Mouse (Mus musculus): Measurements from ENCODE around the gene Bod1l. TPM values are rescaled to one million over a fixed set of nuclear protein-coding genes. Genes with fewer than 3 reads are reported as not detected.

Gene Bod1l
- polyA plus RNA-seq, 1 experiment from 2014 or later = 30.8 TPM

GRCm38 (mm10) chr5:41762947-41763730, 81.0 kb downstream of the Bod1l start:
- Histone ChIP-seq H3K27me3 (peaks cover 94% of the 10 kb centered on the region), H3K36me3 (no peaks in the 10 kb centered on the region), H3K4me2 (peak overlapping the region; percentile 56), H3K4me3 (peak overlapping the region; percentile 35), H3K4me1 (replicated peaks) (peaks cover 43% of the 10 kb centered on the region), H3K9ac (peak overlapping the region; percentile 5; the same call in 1 of the 2 replicates), H3K9me3 (no peaks in the 10 kb centered on the region), H3K27ac (no peak overlapping the region)
- WGBS = under 1% methylated on average over 39 of the region's 41 CpGs
- ATAC-seq (ENCODE audit: low FRiP score) = peak; percentile 30; the same call in 1 of the 2 replicates

DNA sequence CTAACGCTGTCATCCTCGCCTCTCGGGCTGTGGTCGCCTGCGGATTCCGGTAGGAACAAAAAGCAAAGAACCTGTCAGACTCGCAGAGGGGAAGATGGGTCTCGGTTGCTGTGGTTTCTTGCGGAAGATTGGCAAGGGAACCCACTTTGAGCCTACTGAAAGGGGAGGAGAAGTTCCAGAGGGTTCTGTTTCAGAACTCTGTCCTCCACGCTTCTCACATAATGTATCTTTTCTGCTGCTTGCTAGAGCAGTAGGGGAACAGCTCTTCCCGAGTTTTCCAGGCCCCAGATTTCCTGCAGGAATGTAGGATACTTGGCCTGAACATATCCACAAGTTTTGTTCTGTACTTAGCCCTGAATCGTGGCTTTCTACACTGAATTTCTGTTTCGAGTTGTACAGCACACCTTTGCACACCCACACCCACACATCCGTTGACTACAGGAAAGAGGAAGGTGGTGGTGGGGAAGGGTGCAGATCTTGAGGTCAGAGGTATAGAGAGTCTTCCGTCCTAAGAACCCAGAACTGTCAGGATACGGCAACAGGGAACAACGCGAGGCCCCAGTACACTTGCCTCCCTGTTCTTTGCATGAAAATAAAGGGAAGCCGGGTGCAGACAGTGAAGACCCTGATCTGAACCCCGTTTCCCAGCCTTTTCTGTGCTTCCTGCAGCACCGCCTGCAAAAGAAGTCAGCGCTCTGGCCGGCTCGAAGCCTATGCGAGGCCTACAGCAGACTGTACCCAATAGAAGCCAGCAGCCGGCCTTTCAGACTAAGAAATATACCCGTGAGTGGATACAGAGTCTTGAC, 81.8 kb downstream of the Bod1l start:
- no peak overlapping the region for H3K9ac ChIP-seq
- no peak overlapping the region for H3K27ac ChIP-seq
- H3K9me3 ChIP-seq = no peaks in the 10 kb centered on the region
- peak overlapping the region; percentile 21; the same call in 1 of the 2 replicates for H3K4me2 ChIP-seq
- peak overlapping the region; percentile 35 for H3K4me3 ChIP-seq
- peaks cover 95% of the 10 kb centered on the region for H3K27me3 ChIP-seq
- H3K36me3 ChIP-seq = no peaks in the 10 kb centered on the region
- 2% methylated on average over 27 of the region's 27 CpGs for WGBS
- no peak for ATAC-seq (ENCODE audit: low FRiP score)
- H3K4me1 ChIP-seq (replicated peaks) = peaks cover 37% of the 10 kb centered on the region

GRCm38 (mm10) chr5:41761509-41762140, 82.5 kb downstream of the Bod1l start:
- Histone ChIP-seq H3K27ac (no peak overlapping the region), H3K9me3 (no peaks in the 10 kb centered on the region), H3K36me3 (no peaks in the 10 kb centered on the region), H3K9ac (no peak overlapping the region), H3K4me2 (peak overlapping the region; percentile 21; the same call in 1 of the 2 replicates), H3K4me1 (replicated peaks) (peaks cover 30% of the 10 kb centered on the region), H3K4me3 (peak overlapping the region; percentile 12), H3K27me3 (peaks cover 95% of the 10 kb centered on the region)
- ATAC-seq (ENCODE audit: low FRiP score) = peak; percentile 33; the same call in 1 of the 2 replicates
- under 1% methylated on average over 56 of the region's 56 CpGs for WGBS

GRCm38 (mm10) chr5:41760831-41761508, 83.1 kb downstream of the Bod1l start:
- 0 out of 2 replicates have a peak, but pooled peaks have one; percentile 3 for ATAC-seq (ENCODE audit: low FRiP score)
- Histone ChIP-seq H3K9me3 (no peaks in the 10 kb centered on the region), H3K4me3 (0 out of 2 replicates have a peak overlapping the region, but pooled peaks have one; percentile 12), H3K27me3 (peaks cover 95% of the 10 kb centered on the region), H3K4me1 (replicated peaks) (peaks cover 27% of the 10 kb centered on the region), H3K36me3 (no peaks in the 10 kb centered on the region), H3K27ac (no peak overlapping the region), H3K9ac (no peak overlapping the region), H3K4me2 (no peak overlapping the region)
- WGBS = 4% methylated on average over 22 of the region's 22 CpGs

GRCm38 (mm10) chr5:41760071-41760470, 84.0 kb downstream of the Bod1l start:
- Histone ChIP-seq H3K27ac (no peak overlapping the region), H3K27me3 (peaks cover 96% of the 10 kb centered on the region), H3K4me1 (replicated peaks) (peaks cover 27% of the 10 kb centered on the region), H3K4me3 (no peak overlapping the region), H3K9ac (no peak overlapping the region), H3K4me2 (no peak overlapping the region), H3K36me3 (no peaks in the 10 kb centered on the region), H3K9me3 (no peaks in the 10 kb centered on the region)
- ATAC-seq (ENCODE audit: low FRiP score) = no peak
- 4% methylated on average over 8 of the region's 8 CpGs for WGBS

- H3K4me3 ChIP-seq = no peak overlapping the region
- H3K4me2 ChIP-seq = no peak overlapping the region
- peaks cover 21% of the 10 kb centered on the region for H3K4me1 ChIP-seq (replicated peaks)
- H3K9me3 ChIP-seq = no peaks in the 10 kb centered on the region
- no peak for ATAC-seq (ENCODE audit: low FRiP score)
- no peak overlapping the region for H3K9ac ChIP-seq
- H3K27me3 ChIP-seq = peaks cover 96% of the 10 kb centered on the region
- 5% methylated on average over 19 of the region's 19 CpGs for WGBS
- H3K36me3 ChIP-seq = no peaks in the 10 kb centered on the region
- no peak overlapping the region for H3K27ac ChIP-seq
Observed at GRCm38 (mm10) chr5:41758671-41759639, 85.2 kb downstream of the Bod1l start.

- H3K36me3 ChIP-seq = no peaks in the 10 kb centered on the region
- H3K27ac ChIP-seq = no peak overlapping the region
- 2% methylated on average over 5 of the region's 5 CpGs for WGBS
- H3K9ac ChIP-seq = no peak overlapping the region
- H3K9me3 ChIP-seq = no peaks in the 10 kb centered on the region
- H3K4me1 ChIP-seq (replicated peaks) = peaks cover 12% of the 10 kb centered on the region
- ATAC-seq (ENCODE audit: low FRiP score) = no peak
- no peak overlapping the region for H3K4me3 ChIP-seq
- peaks cover 96% of the 10 kb centered on the region for H3K27me3 ChIP-seq
- H3K4me2 ChIP-seq = no peak overlapping the region
Observed at GRCm38 (mm10) chr5:41757338-41757737, 86.8 kb downstream of the Bod1l start.

DNA sequence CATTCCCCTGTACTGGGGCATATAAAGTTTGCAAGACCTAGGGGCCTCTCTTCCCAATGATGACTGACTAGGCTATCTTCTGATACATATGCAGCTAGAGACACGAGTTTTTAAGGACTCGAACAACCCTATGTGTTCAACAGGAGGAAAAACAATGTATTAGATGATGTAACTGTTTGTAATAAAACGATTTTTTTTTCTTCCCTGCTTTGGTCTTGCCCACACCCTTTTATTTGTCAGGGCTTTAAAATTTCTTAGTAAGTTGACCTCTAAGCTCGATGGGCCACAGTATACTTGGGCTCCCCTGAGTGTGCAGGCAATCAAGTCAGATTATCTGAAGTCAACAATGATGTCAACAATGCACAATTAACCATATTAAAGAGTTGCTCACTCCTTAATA, 87.7 kb downstream of the Bod1l start:
- H3K4me2 ChIP-seq = no peak overlapping the region
- H3K4me1 ChIP-seq (replicated peaks) = peaks cover 5% of the 10 kb centered on the region
- ATAC-seq (ENCODE audit: low FRiP score) = no peak
- 4% methylated on average over 4 of the region's 4 CpGs for WGBS
- H3K9me3 ChIP-seq = no peaks in the 10 kb centered on the region
- H3K27ac ChIP-seq = no peak overlapping the region
- H3K9ac ChIP-seq = no peak overlapping the region
- no peak overlapping the region for H3K4me3 ChIP-seq
- peaks cover 96% of the 10 kb centered on the region for H3K27me3 ChIP-seq
- no peaks in the 10 kb centered on the region for H3K36me3 ChIP-seq

DNA sequence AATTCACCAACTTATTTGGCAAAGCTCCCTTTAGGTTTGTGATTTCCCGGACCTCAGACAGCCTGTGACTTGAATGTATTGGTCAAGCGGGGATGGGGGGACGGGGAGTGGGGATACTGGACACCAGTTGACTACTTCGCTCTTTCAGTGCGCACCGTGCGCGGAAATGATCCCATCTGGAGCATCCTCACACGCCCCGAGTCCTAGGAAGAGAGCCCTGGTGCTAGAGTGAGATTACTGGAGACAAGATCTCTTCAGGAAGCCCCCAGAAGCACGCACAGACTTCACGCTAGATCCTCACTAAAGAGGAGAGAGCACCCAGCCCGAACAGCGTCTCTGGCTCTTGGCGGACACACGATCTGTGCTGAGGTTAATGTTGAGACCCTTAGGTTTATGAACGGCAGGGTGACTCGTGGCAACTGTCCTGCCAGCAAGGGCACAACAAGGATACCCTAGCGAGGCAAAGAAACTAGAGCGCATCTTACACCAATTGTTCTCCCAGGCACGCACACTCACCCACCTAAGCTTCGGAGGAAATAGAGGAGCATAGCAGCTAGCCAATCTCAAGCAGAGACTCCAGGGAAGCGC, 88.6 kb downstream of the Bod1l start:
- Histone ChIP-seq H3K4me3 (no peak overlapping the region), H3K9ac (no peak overlapping the region), H3K4me1 (replicated peaks) (no peaks in the 10 kb centered on the region), H3K27me3 (peaks cover 97% of the 10 kb centered on the region), H3K36me3 (no peaks in the 10 kb centered on the region), H3K9me3 (no peaks in the 10 kb centered on the region), H3K4me2 (no peak overlapping the region), H3K27ac (no peak overlapping the region)
- 1% methylated on average over 23 of the region's 23 CpGs for WGBS
- ATAC-seq (ENCODE audit: low FRiP score) = no peak

GRCm38 (mm10) chr5:41754836-41755235, 89.3 kb downstream of the Bod1l start:
- no peak overlapping the region for H3K9ac ChIP-seq
- no peak for ATAC-seq (ENCODE audit: low FRiP score)
- H3K27me3 ChIP-seq = peaks cover 98% of the 10 kb centered on the region
- no peaks in the 10 kb centered on the region for H3K9me3 ChIP-seq
- 0 out of 2 replicates have a peak overlapping the region, but pooled peaks have one; percentile 2 for H3K4me3 ChIP-seq
- under 1% methylated on average over 16 of the region's 16 CpGs for WGBS
- H3K36me3 ChIP-seq = no peaks in the 10 kb centered on the region
- no peaks in the 10 kb centered on the region for H3K4me1 ChIP-seq (replicated peaks)
- H3K27ac ChIP-seq = no peak overlapping the region
- no peak overlapping the region for H3K4me2 ChIP-seq
